Mouse (Mus musculus): ENCODE data around the gene Proser1. TPM values are rescaled to one million over a fixed set of nuclear protein-coding genes. Genes with fewer than 3 reads are reported as not detected.

The Proser1 gene
- 10 to 100 TPM; 25.2 to 28.3 TPM for total RNA-seq (2021)

- DNase-seq = peak; percentile 95 to 97
Observed at GRCm38 (mm10) chr3:53463046-53463764, at the start of gene Proser1, which contains the start of gene Nhlrc3. Proser1 (plus strand) TSS chr3:53463666. Nhlrc3 (minus strand) TSS chr3:53463332.

GRCm38 (mm10) chr3:53413959-53414358, 49.5 kb upstream of the Proser1 start:
- no peak for DNase-seq

- peak; percentile 26 to 29 for DNase-seq
Observed at GRCm38 (mm10) chr3:53416036-53416506, 47.4 kb upstream of the Proser1 start.

- DNase-seq = no peak
Observed at GRCm38 (mm10) chr3:53417701-53418100, 45.8 kb upstream of the Proser1 start.

- DNase-seq = no peak
Observed at GRCm38 (mm10) chr3:53421656-53422055, 41.8 kb upstream of the Proser1 start.

- DNase-seq = no peak
Observed at GRCm38 (mm10) chr3:53422691-53423090, 40.8 kb upstream of the Proser1 start.

GRCm38 (mm10) chr3:53423576-53423975, 39.9 kb upstream of the Proser1 start:
- no peak for DNase-seq

GRCm38 (mm10) chr3:53434610-53435009, 28.9 kb upstream of the Proser1 start:
- DNase-seq = no peak

- DNase-seq = no peak
Observed at GRCm38 (mm10) chr3:53436550-53436949, 26.9 kb upstream of the Proser1 start.

- no peak for DNase-seq
Observed at GRCm38 (mm10) chr3:53445540-53445939, 17.9 kb upstream of the Proser1 start.

GRCm38 (mm10) chr3:53446801-53447200, 16.7 kb upstream of the Proser1 start:
- DNase-seq = no peak

- peak in 1 of 2 experiments; percentile 19 for DNase-seq
Observed at GRCm38 (mm10) chr3:53448208-53448607, 15.3 kb upstream of the Proser1 start.

- no peak for DNase-seq
Observed at GRCm38 (mm10) chr3:53450666-53451065, 12.8 kb upstream of the Proser1 start.

- no peak for DNase-seq
Observed at GRCm38 (mm10) chr3:53452351-53452750, 11.1 kb upstream of the Proser1 start.

- DNase-seq = no peak
Observed at GRCm38 (mm10) chr3:53453346-53453745, 10.1 kb upstream of the Proser1 start.

GRCm38 (mm10) chr3:53454005-53454404, 9.5 kb upstream of the Proser1 start:
- DNase-seq = no peak

- DNase-seq = no peak
Observed at GRCm38 (mm10) chr3:53454561-53454960, 8.9 kb upstream of the Proser1 start.

GRCm38 (mm10) chr3:53454984-53455383, 8.5 kb upstream of the Proser1 start:
- no peak for DNase-seq

GRCm38 (mm10) chr3:53457750-53458149, 5.7 kb upstream of the Proser1 start:
- no peak for DNase-seq

GRCm38 (mm10) chr3:53460106-53460505, 3.4 kb upstream of the Proser1 start:
- no peak for DNase-seq

- no peak for DNase-seq
Observed at GRCm38 (mm10) chr3:53462701-53463045, 793 bp upstream of the Proser1 start.

- no peak for DNase-seq
Observed at GRCm38 (mm10) chr3:53463765-53464114, 274 bp downstream of the Proser1 start.

GRCm38 (mm10) chr3:53464146-53464698, 756 bp downstream of the Proser1 start:
- no peak for DNase-seq

GRCm38 (mm10) chr3:53465330-53465729, 1.9 kb downstream of the Proser1 start:
- no peak for DNase-seq

Data from layer of hippocampus, postnatal 36 days (tissue).